Mouse (Mus musculus): ENCODE measurements around the gene Cyp3a16. TPM values are rescaled to one million over a fixed set of nuclear protein-coding genes. Genes with fewer than 3 reads are reported as not detected.
"Not testable (repeated sequence)": the region's sequence is repeated elsewhere in the genome, so short reads cannot be mapped to it uniquely, and the experiment has no call there.

The Cyp3a16 gene
- polyA plus RNA-seq, 1 experiment from 2014 or later, result not detected

- H3K36me3 ChIP-seq (replicated peaks; ENCODE audit: control insufficient read depth, insufficient read depth, low read depth, low read length); H3K27me3 ChIP-seq (ENCODE audit: control insufficient read depth, insufficient read depth, low read length); H3K4me2 ChIP-seq (ENCODE audit: low read depth, low read length); H3K4me1 ChIP-seq (ENCODE audit: control insufficient read depth, insufficient read depth, low read length); H3K9ac ChIP-seq (replicated peaks; ENCODE audit: low read length); ATAC-seq (replicated peaks; ENCODE audit: insufficient number of reproducible peaks, low FRiP score, low TSS enrichment, low read depth); H3K4me3 ChIP-seq (ENCODE audit: low read depth, low read length); DNase-seq (ENCODE audit: low spot score); H3K9me3 ChIP-seq (replicated peaks; ENCODE audit: control insufficient read depth, low read length); H3K27ac ChIP-seq (replicated peaks; ENCODE audit: low read depth, low read length): not testable (repeated sequence)
- WGBS, result 89% methylated on average over 9 of the region's 9 CpGs
These were observed 54.1 kb downstream of the Cyp3a16 start for GRCm38 (mm10) chr5:145415416-145415815.

Other genes starting within 250 kb of the Cyp3a16 start
- 41.5 and 45.0 TPM in 2 replicates for gene Zfp655, start 238.0 kb downstream of the Cyp3a16 start, polyA plus RNA-seq (2014; fragmentation: Nextera tagmentation; extraction: Ambion mirVana)
- 0.42 and 0.70 TPM in 2 replicates for gene Zscan25, start 189.2 kb downstream of the Cyp3a16 start, polyA plus RNA-seq (2014; fragmentation: Nextera tagmentation; extraction: Ambion mirVana)
- gene Cyp3a57, start 124.4 kb downstream of the Cyp3a16 start, polyA plus RNA-seq (2014; fragmentation: Nextera tagmentation; extraction: Ambion mirVana), result not detected in 2 replicates
- gene Cyp3a41b, start 115.0 kb upstream of the Cyp3a16 start, polyA plus RNA-seq (2014; fragmentation: Nextera tagmentation; extraction: Ambion mirVana), result not detected in 2 replicates

Measured in embryonic facial prominence, embryonic 11.5 days (tissue).